Mouse (Mus musculus): Measurements from ENCODE around the gene Cd70. TPM values are rescaled to one million over a fixed set of nuclear protein-coding genes. Genes with fewer than 3 reads are reported as not detected.

Gene Cd70
- polyA plus RNA-seq, 1 experiment from 2014 or later = not detected

DNA sequence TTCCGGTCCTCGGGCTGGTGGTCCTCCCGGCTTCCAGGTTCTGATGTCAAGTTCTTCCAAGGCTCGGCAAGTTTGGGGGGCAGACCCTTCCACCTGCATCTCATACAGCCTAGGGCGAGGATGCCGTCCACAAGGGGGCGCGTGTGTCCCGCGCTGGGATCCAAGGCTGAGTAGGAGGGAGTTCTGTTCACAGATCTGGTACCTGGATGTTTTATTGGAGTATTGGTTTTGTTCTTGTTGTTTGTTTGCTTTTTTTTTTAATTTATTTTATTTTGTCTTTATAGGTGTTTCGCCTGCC lies 53.0 kb downstream of the Cd70 start:
- Histone ChIP-seq H3K4me1 (replicated peaks; ENCODE audit: control insufficient read depth, insufficient read depth, low read length) (no peaks in the 10 kb centered on the region), H3K4me2 (replicated peaks; ENCODE audit: low read depth) (peak overlapping the region; percentile 60), H3K27ac (ENCODE audit: low read depth, low read length) (no peak overlapping the region), H3K9me3 (ENCODE audit: control insufficient read depth) (no peaks in the 10 kb centered on the region), H3K36me3 (ENCODE audit: control insufficient read depth, insufficient read depth) (no peaks in the 10 kb centered on the region), H3K27me3 (replicated peaks; ENCODE audit: control insufficient read depth, insufficient read depth, low read length) (no peaks in the 10 kb centered on the region), H3K4me3 (ENCODE audit: low read depth, low read length) (peak overlapping the region; percentile 18; the same call in 1 of the 2 replicates), H3K9ac (ENCODE audit: low read depth, low read length) (no peak overlapping the region)
- TF ChIP-seq CTCF (IDR thresholded peaks at IDR 0.05; ENCODE audit: low read depth) = peak; percentile 97
- ATAC-seq = peak; percentile 71; the same call in 1 of the 2 replicates
- 1% methylated on average over 11 of the region's 11 CpGs for WGBS

Other genes with a start within 250 kb of the Cd70 start
- 10.5 and 11.9 TPM in 2 replicates for gene Mllt1, start 214.4 kb downstream of the Cd70 start, polyA plus RNA-seq (2015; fragmentation: Nextera tagmentation; extraction: Ambion mirVana)
- 0.44 and 0.65 TPM in 2 replicates for gene Acer1, start 167.7 kb downstream of the Cd70 start, polyA plus RNA-seq (2015; fragmentation: Nextera tagmentation; extraction: Ambion mirVana)
- gene Clpp, start 159.5 kb downstream of the Cd70 start, polyA plus RNA-seq (2015; fragmentation: Nextera tagmentation; extraction: Ambion mirVana) = 77.5 and 78.0 TPM in 2 replicates
- 25.7 and 28.7 TPM in 2 replicates for gene Alkbh7, start 152.4 kb downstream of the Cd70 start, polyA plus RNA-seq (2015; fragmentation: Nextera tagmentation; extraction: Ambion mirVana)
- gene Pspn, start 149.8 kb downstream of the Cd70 start, polyA plus RNA-seq (2015; fragmentation: Nextera tagmentation; extraction: Ambion mirVana) = not detected in 2 replicates
- gene Gtf2f1, start 138.5 kb downstream of the Cd70 start, polyA plus RNA-seq (2015; fragmentation: Nextera tagmentation; extraction: Ambion mirVana) = 43.3 and 43.5 TPM in 2 replicates
- 0.22 and 0.25 TPM in 2 replicates for gene Gm17949, start 138.3 kb downstream of the Cd70 start, polyA plus RNA-seq (2015; fragmentation: Nextera tagmentation; extraction: Ambion mirVana)
- 18.8 and 19.9 TPM in 2 replicates for gene Khsrp, start 118.3 kb downstream of the Cd70 start, polyA plus RNA-seq (2015; fragmentation: Nextera tagmentation; extraction: Ambion mirVana)
- not detected in 2 replicates for gene Slc25a41, start 108.1 kb downstream of the Cd70 start, polyA plus RNA-seq (2015; fragmentation: Nextera tagmentation; extraction: Ambion mirVana)
- gene Crb3, start 90.7 kb downstream of the Cd70 start, polyA plus RNA-seq (2015; fragmentation: Nextera tagmentation; extraction: Ambion mirVana) = 121 and 130 TPM in 2 replicates
- 4.8 and 5.1 TPM in 2 replicates for gene Slc25a23, start 89.9 kb downstream of the Cd70 start, polyA plus RNA-seq (2015; fragmentation: Nextera tagmentation; extraction: Ambion mirVana)
- 5.2 and 5.3 TPM in 2 replicates for gene Dennd1c, start 71.3 kb downstream of the Cd70 start, polyA plus RNA-seq (2015; fragmentation: Nextera tagmentation; extraction: Ambion mirVana)
- gene Tubb4a, start 62.0 kb downstream of the Cd70 start, polyA plus RNA-seq (2015; fragmentation: Nextera tagmentation; extraction: Ambion mirVana) = 12.6 and 14.6 TPM in 2 replicates
- gene Tnfsf9, start 44.5 kb downstream of the Cd70 start, polyA plus RNA-seq (2015; fragmentation: Nextera tagmentation; extraction: Ambion mirVana) = 1.2 and 1.6 TPM in 2 replicates
- 0.10 and 0.12 TPM in 2 replicates for gene Tnfsf14, start 44.4 kb upstream of the Cd70 start, polyA plus RNA-seq (2015; fragmentation: Nextera tagmentation; extraction: Ambion mirVana)
- gene C3, start 78.4 kb upstream of the Cd70 start, polyA plus RNA-seq (2015; fragmentation: Nextera tagmentation; extraction: Ambion mirVana) = 19.5 TPM in 2 replicates
- gene Gpr108, start 98.7 kb upstream of the Cd70 start, polyA plus RNA-seq (2015; fragmentation: Nextera tagmentation; extraction: Ambion mirVana) = 14.7 and 16.2 TPM in 2 replicates
- 26.3 and 31.6 TPM in 2 replicates for gene Trip10, start 99.7 kb upstream of the Cd70 start, polyA plus RNA-seq (2015; fragmentation: Nextera tagmentation; extraction: Ambion mirVana)
- gene Vav1, start 129.3 kb upstream of the Cd70 start, polyA plus RNA-seq (2015; fragmentation: Nextera tagmentation; extraction: Ambion mirVana) = 1.1 and 1.5 TPM in 2 replicates
- 2.6 and 3.1 TPM in 2 replicates for gene Adgre1, start 208.9 kb upstream of the Cd70 start, polyA plus RNA-seq (2015; fragmentation: Nextera tagmentation; extraction: Ambion mirVana)

Data from intestine, postnatal 0 days (tissue).